Mouse (Mus musculus) layer of hippocampus, adult 9-10 months (tissue): ENCODE results near the gene Tmem102.

ENCODE experiments used
- DNase-seq: peaks from one replicate; pipeline ENCODE4 v3.0.0; 2022; ENCODE audit warnings: low spot score

The Tmem102 gene

DNA sequence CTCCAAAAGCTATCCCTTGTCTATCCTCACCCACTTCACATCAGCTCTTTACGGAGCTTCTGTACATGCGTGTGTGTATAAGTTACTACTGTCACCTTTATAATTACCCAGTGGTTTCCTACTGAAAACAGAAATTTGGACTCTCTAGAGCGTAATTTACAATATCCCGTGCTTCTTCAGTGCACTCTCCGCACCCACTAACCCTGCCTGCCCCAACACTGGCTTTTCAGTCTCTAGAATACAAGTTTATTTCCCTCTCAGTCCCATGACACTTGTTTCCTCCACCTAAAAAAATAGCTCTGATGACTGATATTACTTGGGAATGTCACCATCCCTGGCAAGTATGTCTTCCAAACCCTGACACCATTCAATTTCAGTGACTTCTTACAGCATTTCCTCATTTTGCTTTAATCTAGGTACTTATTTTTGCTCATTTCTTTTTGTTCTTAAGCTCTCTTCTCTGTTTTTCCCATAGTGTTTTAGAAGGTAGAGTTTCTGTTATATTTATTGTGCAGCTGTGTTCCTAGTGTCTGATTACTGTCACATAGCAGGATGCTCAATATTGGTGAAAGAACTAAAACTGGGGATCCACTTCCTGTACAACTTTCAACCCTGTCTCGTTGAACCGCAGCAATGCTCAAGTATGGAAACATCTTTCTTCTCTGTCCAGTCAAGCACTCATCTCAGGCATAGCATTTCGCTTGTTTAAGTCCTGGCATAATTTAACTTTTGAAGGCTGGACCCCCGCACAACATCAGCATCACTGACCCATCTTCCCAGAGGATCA lies 47.9 kb downstream of the Tmem102 start:
- no peak for DNase-seq

DNA sequence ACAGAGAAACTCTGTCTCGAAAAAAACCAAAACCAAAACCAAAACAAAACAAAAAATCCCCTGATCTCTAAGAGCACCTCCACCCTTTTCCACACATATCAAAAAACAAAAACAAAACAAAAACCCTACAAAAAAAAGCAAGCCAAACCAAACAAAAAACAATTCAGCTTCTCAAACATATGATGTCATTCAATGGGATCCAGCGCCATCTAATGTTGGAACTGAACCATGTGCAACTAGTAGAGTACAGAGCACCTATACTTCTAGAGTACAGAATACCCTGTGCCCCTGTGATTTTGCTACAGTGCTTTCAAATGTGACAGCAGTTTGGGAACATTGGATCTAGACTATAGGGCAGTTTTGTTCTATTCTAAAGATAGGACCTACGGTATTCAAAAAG lies 50.7 kb downstream of the Tmem102 start:
- DNase-seq = no peak

DNA sequence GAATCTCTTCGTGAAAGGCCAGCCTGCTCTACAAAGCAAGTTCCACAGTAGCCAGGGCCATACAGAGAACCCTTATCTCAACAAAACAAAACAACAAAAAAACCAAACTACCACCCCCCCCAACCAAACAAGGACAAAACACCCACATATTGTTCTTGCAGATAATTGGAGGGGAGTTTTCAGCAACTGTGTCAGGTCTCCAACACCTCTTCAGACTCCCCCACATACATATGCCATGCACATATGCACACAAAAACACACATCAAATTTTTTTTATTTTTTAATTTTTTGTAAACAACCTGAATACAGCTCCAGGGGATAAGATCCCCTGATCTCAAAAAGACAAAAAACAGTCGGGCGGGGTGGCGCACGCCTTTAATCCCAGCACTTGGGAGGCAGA lies 51.2 kb downstream of the Tmem102 start:
- DNase-seq = no peak
